Mouse (Mus musculus) Patski (cell line): ENCODE measurements around the gene Tom1l2. TPM values are rescaled to one million over a fixed set of nuclear protein-coding genes. Genes with fewer than 3 reads are reported as not detected.

Experiments
- ATAC-seq: fragments of 100-300 bp; one replicate; pipeline ENCODE4 v1.8.0; 2021
- CTCF ChIA-PET: fragments of 350-600 bp; sonication (Branson Sonifier 250); formaldehyde crosslinking; loops from one replicate; lab custom pipeline; 2022; ENCODE audit warnings: inconsistent platforms; lab: Charles Lee
- POLR2A ChIA-PET: fragments of 350-600 bp; sonication (Branson Sonifier 250); formaldehyde crosslinking; loops from one replicate; lab custom pipeline; 2022; ENCODE audit warnings: antibody characterized with exemption, inconsistent platforms; lab: Charles Lee
- DNase-seq: peaks from one replicate; pipeline ENCODE4 v3.0.0-alpha.2; 2011; ENCODE audit warnings: low read depth, low spot score
- H3K27me3 ChIP-seq: fragments of 371-371 bp; one replicate; pipeline ENCODE4 v1.5.1; 2021
- CTCF ChIP-seq: fragments of 100-300 bp; IDR thresholded peaks from one replicate; pipeline ENCODE4 v1.5.1; 2021
- in situ Hi-C: fragments of 300-500 bp; cut with MboI; formaldehyde crosslinking; loops from 3 replicates; pipeline ENCODE4 v1.11.1; 2018; ENCODE audit warnings: low pct_unique_long_range_greater_than_20kb, mixed read lengths
- polyA plus RNA-seq: library from polyadenylated mRNA; unstranded; gene quantifications from one replicate; pipeline ENCODE4 v1.2.3, GENCODE M21; 2021

The Tom1l2 gene
- polyA plus RNA-seq, 1 experiment from 2014 or later = 55.5 TPM

DNA sequence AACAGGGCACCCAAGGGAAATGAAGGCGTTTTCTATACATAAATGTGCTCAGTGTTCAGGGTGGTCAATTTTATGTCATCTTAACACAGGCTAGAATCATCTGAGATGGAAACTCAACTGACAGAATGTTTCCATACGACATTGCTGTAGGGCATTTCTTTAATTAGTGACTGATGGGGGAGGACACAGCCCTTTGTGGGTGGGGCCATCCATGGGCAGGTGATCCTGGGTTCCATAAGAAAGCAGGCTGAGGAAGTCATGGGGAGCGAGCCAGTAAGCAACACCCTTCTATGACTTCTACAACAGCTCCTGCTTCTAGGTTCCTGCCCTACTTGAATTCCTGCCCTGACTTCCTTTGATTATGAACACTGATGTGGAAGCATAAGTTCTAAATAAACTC lies 54.9 kb downstream of the Tom1l2 start:
- CTCF ChIA-PET = no interaction called here
- POLR2A ChIA-PET = interaction anchor here (0.7 kb wide), 1 partner anchor 11 kb away, joined by 3 read pairs; no protein-coding TSS in a partner anchor
- no peak for ATAC-seq
- no peak for TF ChIP-seq CTCF
- no peaks in the 10 kb centered on the region for H3K27me3 ChIP-seq
- no peak for DNase-seq
- in situ Hi-C loops = loop anchor here (25.0 kb wide), 1 partner anchor 210 kb away; no protein-coding TSS in a partner anchor

DNA sequence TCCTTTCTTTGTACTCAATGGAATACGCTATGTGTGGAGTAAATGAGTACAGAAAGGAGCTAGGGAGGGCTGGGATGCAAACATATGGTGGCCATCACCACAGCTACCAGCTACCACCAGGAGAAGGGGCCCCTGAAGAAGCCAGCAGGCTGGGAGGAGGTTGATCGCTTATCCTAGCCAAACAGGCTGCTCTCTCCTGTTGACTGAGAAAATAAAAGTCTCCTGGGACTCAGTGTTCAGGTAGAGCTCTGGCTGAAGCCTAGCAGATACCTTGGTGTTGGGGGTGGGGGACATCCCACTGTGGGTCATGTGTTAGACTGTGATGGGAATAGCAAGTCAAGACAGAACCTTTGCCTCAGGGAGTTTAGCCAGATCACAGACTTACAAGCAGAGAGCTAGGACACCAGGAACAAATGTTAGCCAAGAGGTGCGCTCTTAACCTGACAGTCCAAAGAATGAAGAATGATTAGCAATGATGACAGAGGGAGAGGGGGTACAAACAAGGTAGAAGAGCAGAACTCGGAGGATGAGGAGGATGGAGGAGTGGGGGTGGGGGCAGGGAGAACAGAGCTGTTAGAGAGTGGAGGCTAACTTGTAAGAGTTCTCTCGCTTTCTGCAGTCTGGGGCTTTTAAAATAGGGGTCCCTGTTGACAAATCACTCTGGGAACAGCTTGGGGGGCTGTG lies 57.9 kb downstream of the Tom1l2 start:
- in situ Hi-C loops = loop anchor here (25.0 kb wide), 1 partner anchor 207 kb away; no protein-coding TSS in a partner anchor
- DNase-seq (no peak), ATAC-seq (no peak)
- no peak for TF ChIP-seq CTCF
- ChIA-PET POLR2A (no interaction called here), CTCF (interaction anchor here (1.1 to 1.5 kb wide), 2 partner anchors 13 to 16 kb away, joined by 3 to 5 read pairs; no protein-coding TSS in a partner anchor)
- H3K27me3 ChIP-seq = no peaks in the 10 kb centered on the region

GRCm38 (mm10) chr11:60293683-60294629 lies 58.7 kb downstream of the Tom1l2 start:
- ChIA-PET CTCF (interaction anchor here (1.1 to 2.4 kb wide), 14 partner anchors 8 to 61 kb away, joined by 3 to 13 read pairs (median 5); no protein-coding TSS in a partner anchor), POLR2A (interaction anchor here (0.9 kb wide), 1 partner anchor 191 kb away, joined by 3 read pairs; no protein-coding TSS in a partner anchor)
- DNase-seq = no peak
- TF ChIP-seq CTCF = no peak
- ATAC-seq = no peak
- in situ Hi-C loops = loop anchor here (25.0 kb wide), 1 partner anchor 207 kb away; no protein-coding TSS in a partner anchor
- no peaks in the 10 kb centered on the region for H3K27me3 ChIP-seq

DNA sequence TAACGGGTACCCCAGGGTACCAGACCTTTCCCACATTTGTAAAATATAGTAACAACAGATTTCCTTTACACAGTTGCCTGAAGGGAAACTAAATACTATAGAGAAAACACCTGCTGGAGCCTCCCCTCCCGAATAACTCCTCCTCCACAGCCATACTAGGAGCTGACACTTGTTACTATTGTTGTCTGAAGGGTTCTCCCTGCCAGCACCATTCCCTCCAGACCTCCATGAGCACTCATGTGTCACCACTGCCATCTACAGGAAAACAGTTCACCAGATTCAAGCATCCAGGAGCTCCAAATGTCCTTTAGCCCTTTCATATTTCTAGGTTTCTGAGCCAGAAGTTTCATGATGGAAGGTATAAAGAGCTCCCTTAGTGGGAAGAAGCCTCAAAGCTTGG lies 60.0 kb downstream of the Tom1l2 start:
- DNase-seq (no peak), ATAC-seq (no peak)
- in situ Hi-C loops = loop anchor here (25.0 kb wide), 1 partner anchor 205 kb away; no protein-coding TSS in a partner anchor
- no peaks in the 10 kb centered on the region for H3K27me3 ChIP-seq
- ChIA-PET CTCF (interaction anchor here (0.9 to 2.4 kb wide), 23 partner anchors 10 to 193 kb away, joined by 3 to 13 read pairs (median 4); no protein-coding TSS in a partner anchor), POLR2A (interaction anchor here (0.7 kb wide), 1 partner anchor 42 kb away, joined by 3 read pairs; no protein-coding TSS in a partner anchor)
- TF ChIP-seq CTCF = peak; percentile 76

DNA sequence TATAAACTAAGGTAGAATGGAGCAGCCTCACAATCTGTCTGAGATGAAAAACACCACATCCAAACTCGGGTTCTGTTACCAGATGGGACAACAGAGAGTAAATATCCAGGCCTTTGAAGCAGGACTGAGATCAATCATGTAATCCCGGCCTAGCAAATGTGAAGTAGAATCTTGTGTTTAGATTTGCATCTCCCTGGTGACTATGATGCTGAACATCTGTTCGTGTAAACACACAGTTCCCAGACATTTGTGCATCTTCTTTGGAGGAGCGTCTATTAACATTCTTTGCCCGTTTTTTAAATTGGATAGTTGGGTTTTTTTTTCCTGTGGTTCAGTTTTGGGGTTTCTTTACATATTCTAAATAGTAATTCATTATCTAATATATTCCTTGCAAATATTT lies 63.7 kb downstream of the Tom1l2 start:
- in situ Hi-C loops = loop anchor here (25.0 kb wide), 1 partner anchor 202 kb away; no protein-coding TSS in a partner anchor
- ChIA-PET POLR2A (no interaction called here), CTCF (no interaction called here)
- ATAC-seq (no peak), DNase-seq (no peak)
- TF ChIP-seq CTCF = no peak
- H3K27me3 ChIP-seq = no peaks in the 10 kb centered on the region

DNA sequence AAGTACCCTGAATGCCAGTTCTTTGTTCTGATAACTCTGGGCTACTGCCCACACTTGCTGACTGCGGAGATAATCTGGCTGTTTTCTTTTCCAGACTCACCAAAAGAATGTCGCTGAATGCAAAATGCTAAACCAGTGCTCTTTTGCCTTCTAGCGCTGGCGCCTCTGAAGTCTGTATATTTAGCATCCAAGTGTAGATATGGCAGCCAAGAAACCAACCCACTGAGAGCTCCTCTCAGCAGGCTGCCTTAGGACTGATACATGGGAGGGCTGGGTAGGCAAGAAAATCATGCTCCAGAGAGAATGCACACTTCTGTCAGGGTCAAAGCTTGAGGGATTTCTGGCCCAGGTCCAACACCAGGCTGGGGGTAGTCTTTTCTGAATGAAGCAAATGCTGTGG lies 66.4 kb downstream of the Tom1l2 start:
- no peaks in the 10 kb centered on the region for H3K27me3 ChIP-seq
- DNase-seq (no peak), ATAC-seq (no peak)
- no peak for TF ChIP-seq CTCF
- in situ Hi-C loops = loop anchor here (25.0 kb wide), 1 partner anchor 199 kb away; no protein-coding TSS in a partner anchor
- POLR2A ChIA-PET = no interaction called here
- CTCF ChIA-PET = interaction anchor here (1.1 kb wide), 1 partner anchor 29 kb away, joined by 3 read pairs; no protein-coding TSS in a partner anchor

- ChIA-PET POLR2A (interaction anchor here (0.6 to 1.4 kb wide), 2 partner anchors 20 to 40 kb away, joined by 3 read pairs; no protein-coding TSS in a partner anchor), CTCF (no interaction called here)
- in situ Hi-C loops = loop anchor here (25.0 kb wide), 1 partner anchor 193 kb away; no protein-coding TSS in a partner anchor
- no peaks in the 10 kb centered on the region for H3K27me3 ChIP-seq
- DNase-seq = no peak
- no peak for TF ChIP-seq CTCF
- no peak for ATAC-seq
Observed at GRCm38 (mm10) chr11:60280429-60281414, 72.0 kb downstream of the Tom1l2 start.

DNA sequence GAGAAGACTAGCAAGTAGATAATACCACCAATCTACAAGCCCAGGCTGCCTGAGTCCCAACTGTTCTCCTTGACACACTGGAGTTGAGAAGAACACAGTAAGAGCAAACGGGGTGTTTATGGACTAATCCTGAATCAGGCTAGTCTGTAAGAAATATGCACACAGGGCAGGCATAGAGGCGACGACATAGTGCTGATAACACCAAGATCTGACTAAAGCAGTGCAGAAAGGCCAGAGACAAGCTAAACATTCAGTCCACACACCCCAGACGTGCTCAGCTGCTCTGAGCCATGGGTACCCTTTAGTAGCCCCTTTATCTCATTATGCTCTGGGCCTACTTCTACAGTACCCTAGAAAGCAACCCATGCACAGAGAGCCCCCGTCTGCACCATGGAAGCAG lies 73.2 kb downstream of the Tom1l2 start:
- CTCF ChIA-PET = interaction anchor here (1.1 kb wide), 1 partner anchor 21 kb away, joined by 3 read pairs; no protein-coding TSS in a partner anchor
- H3K27me3 ChIP-seq = no peaks in the 10 kb centered on the region
- in situ Hi-C loops = loop anchor here (25.0 kb wide), 1 partner anchor 192 kb away; no protein-coding TSS in a partner anchor
- ATAC-seq (no peak), DNase-seq (no peak)
- TF ChIP-seq CTCF = no peak
- POLR2A ChIA-PET = interaction anchor here (0.6 to 1.4 kb wide), 2 partner anchors 22 to 29 kb away, joined by 3 read pairs; no protein-coding TSS in a partner anchor

DNA sequence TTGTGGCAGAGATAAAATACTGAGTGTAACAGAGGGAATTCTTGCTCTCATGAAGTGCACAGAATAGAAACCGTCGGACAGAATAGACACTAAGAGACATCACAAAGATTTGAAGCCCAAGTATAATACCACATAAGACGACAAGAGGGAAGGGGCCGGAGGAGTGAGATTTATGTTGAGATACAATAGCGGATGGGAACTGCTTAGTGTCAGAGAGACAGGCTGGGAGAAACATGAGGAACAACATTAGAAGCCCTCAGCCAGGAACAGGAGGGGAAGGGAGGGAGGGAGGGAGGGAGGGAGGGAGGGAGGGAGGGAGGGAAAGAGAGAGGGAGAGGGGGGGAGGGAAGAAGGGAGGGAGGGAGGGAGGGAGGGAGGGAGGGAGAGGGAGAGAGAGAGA lies 74.9 kb downstream of the Tom1l2 start:
- no peak for TF ChIP-seq CTCF
- no peaks in the 10 kb centered on the region for H3K27me3 ChIP-seq
- in situ Hi-C loops = loop anchor here (25.0 kb wide), 1 partner anchor 190 kb away; no protein-coding TSS in a partner anchor
- POLR2A ChIA-PET = no interaction called here
- CTCF ChIA-PET = interaction anchor here (1.1 to 1.2 kb wide), 2 partner anchors 10 to 30 kb away, joined by 3 read pairs; no protein-coding TSS in a partner anchor
- DNase-seq (no peak), ATAC-seq (no peak)
